Mouse (Mus musculus): ENCODE results near the gene Desi2. TPM values are rescaled to one million over a fixed set of nuclear protein-coding genes. Genes with fewer than 3 reads are reported as not detected.
"Not testable (repeated sequence)": the region's sequence is repeated elsewhere in the genome, so short reads cannot be mapped to it uniquely, and the experiment has no call there.

The Desi2 gene
- total and polyA plus RNA-seq, 2 experiments from 2014 or later, result 26.6 to 27.9 TPM

DNA sequence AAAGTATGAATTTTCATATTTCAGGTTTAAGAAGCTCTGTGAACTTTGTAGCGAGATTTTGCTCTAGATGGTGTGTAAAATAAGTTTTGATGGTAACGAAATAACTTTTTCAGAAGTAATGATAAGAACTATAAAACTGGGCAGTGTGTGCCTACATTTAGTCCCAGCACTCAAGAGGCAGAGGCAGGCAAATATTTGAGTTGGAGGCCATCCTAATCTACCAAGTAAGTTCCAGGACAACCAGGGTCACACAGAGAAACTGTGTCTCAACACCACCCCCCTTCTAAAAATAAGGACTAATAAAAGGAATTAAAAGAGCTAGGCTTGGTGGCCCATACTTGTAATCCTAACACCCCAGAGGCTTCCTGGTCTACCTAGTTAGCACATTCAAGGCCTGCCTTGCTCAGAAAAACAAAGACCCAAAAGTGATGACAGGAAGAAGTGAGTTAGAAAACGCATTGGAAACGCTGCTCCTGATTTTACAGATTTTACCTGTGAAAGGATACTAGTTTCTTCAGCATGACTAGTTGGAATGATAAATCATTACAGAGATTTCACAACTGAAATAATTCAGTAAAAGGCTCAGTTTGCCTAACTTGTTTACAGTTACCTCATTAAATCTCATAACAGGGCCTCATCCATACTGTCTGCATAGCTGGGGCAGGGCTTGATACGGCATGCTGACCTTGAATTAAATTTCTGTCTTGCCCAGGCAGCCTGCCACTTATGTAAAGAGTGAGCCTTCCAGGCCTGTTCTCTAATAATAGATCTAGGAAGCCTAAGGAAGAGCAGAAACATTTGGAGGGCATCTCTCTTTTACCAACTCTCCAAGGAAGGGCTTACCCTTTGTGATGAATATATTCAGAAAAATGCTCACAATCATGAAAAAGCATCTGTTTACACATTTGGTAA is 32.2 kb downstream of the Desi2 start:
- Histone ChIP-seq H3K4me1 (ENCODE audit: insufficient read depth, low read length) (no peaks in the 10 kb centered on the region), H3K9ac (replicated peaks; ENCODE audit: low read length, poor library complexity, severe bottlenecking) (no peak overlapping the region), H3K9me3 (ENCODE audit: low read length) (peaks cover under 1% of the 10 kb centered on the region; the same call in 1 of the 2 replicates), H3K27ac (ENCODE audit: low read depth, low read length) (no peak overlapping the region), H3K4me3 (ENCODE audit: low read depth, low read length) (no peak overlapping the region), H3K27me3 (ENCODE audit: insufficient read depth, low read length) (no peaks in the 10 kb centered on the region), H3K4me2 (ENCODE audit: low read depth, low read length, poor library complexity, severe bottlenecking) (no peak overlapping the region), H3K36me3 (ENCODE audit: insufficient read depth, low read length) (0 out of 2 replicates have a peak, but pooled peaks cover under 1% of the 10 kb centered on the region)
- TF ChIP-seq CTCF (IDR thresholded peaks at IDR 0.05), result no peak
- no peak for DNase-seq (ENCODE audit: low spot score)
- WGBS, result 87% methylated on average over 5 of the region's 5 CpGs
- no peak for ATAC-seq (ENCODE audit: low FRiP score)

DNA sequence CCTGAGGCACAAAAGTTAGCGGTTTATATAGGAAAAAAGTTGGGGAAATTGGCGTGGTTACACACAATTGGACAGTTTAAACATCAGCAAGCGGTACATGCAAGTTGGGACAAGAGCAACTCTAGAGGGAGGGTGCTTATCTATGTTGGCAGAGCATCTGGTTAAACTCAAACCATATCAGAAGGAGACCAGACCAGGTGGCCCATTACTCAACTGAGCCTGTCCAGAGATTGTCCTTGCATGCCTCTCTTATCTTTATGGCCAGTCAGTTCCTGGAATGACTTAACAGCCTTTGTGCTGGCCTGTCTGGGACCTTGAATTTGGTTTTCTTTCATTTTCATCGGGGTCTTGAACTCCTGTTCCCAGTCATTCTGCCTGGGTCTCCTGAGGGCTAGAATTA is 41.7 kb downstream of the Desi2 start:
- WGBS, result 98% methylated on average over 4 of the region's 4 CpGs
- DNase-seq (ENCODE audit: low spot score); H3K9ac ChIP-seq (replicated peaks; ENCODE audit: low read length, poor library complexity, severe bottlenecking); H3K27me3 ChIP-seq (ENCODE audit: insufficient read depth, low read length); ATAC-seq (ENCODE audit: low FRiP score); H3K4me1 ChIP-seq (ENCODE audit: insufficient read depth, low read length); H3K4me3 ChIP-seq (ENCODE audit: low read depth, low read length); H3K27ac ChIP-seq (ENCODE audit: low read depth, low read length); H3K4me2 ChIP-seq (ENCODE audit: low read depth, low read length, poor library complexity, severe bottlenecking): not testable (repeated sequence)
- Histone ChIP-seq H3K9me3 (ENCODE audit: low read length) (peaks cover 25% of the 10 kb centered on the region), H3K36me3 (ENCODE audit: insufficient read depth, low read length) (peaks cover 14% of the 10 kb centered on the region)

DNA sequence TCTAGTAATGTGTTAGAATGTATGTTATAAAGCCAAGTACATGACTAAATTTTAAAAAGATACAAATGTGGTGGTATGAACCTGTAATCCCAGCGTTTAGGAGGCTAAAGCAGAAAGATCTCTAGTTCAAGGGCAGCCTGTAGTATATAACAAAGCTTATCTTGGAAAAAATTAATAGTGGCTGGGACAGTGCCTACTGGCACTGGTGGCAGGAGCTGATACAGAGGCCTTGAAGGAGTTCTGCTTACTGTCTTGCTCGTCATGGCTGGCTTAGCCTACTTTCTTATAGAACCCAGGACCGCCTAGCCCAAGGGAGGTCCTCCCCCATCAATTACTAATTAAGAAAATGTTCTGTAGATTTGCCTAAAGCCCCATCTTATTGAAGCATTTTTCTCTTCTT is 46.9 kb downstream of the Desi2 start:
- DNase-seq (ENCODE audit: low spot score) (no peak), ATAC-seq (ENCODE audit: low FRiP score) (no peak)
- no peaks in the 10 kb centered on the region for H3K27me3 ChIP-seq (ENCODE audit: insufficient read depth, low read length)
- WGBS, result 97% methylated on average over 3 of the region's 3 CpGs
- H3K36me3 ChIP-seq (ENCODE audit: insufficient read depth, low read length), result 0 out of 2 replicates have a peak, but pooled peaks cover 3% of the 10 kb centered on the region
- no peaks in the 10 kb centered on the region for H3K9me3 ChIP-seq (ENCODE audit: low read length)
- no peak overlapping the region for H3K9ac ChIP-seq (replicated peaks; ENCODE audit: low read length, poor library complexity, severe bottlenecking)
- no peak overlapping the region for H3K4me3 ChIP-seq (ENCODE audit: low read depth, low read length)
- H3K27ac ChIP-seq (ENCODE audit: low read depth, low read length), result no peak overlapping the region
- H3K4me1 ChIP-seq (ENCODE audit: insufficient read depth, low read length), result no peaks in the 10 kb centered on the region
- no peak overlapping the region for H3K4me2 ChIP-seq (ENCODE audit: low read depth, low read length, poor library complexity, severe bottlenecking)
- TF ChIP-seq CTCF (IDR thresholded peaks at IDR 0.05), result no peak

DNA sequence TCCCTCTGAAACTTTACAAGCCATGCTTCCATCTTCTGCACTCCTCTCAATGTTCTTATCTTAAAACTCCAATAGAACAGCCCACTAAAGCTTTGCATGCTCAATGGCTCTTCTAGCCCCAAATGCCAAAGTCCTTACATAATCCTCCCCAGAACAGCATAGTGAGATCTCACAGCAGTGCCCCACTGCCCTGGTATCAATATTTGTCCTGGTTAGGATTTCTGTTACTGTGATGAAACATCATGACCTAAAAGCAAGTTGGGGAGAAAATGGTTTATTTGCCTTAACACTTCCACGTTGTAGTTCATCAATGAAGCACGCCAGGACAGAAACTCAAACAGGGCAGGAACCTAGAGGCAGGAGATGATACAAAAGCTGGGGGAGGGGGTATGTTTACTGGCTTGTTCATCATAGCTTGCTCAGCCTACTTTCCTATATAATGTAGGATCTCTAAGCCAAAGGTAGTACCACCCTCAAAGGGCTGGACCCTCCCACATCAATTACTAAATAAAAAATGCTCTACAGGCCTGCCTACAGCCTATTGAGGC is 48.8 kb downstream of the Desi2 start:
- WGBS, result 79% methylated on average over 2 of the region's 2 CpGs
- ATAC-seq (ENCODE audit: low FRiP score), result no peak
- Histone ChIP-seq H3K4me3 (ENCODE audit: low read depth, low read length) (no peak overlapping the region), H3K9me3 (ENCODE audit: low read length) (no peaks in the 10 kb centered on the region), H3K36me3 (ENCODE audit: insufficient read depth, low read length) (0 out of 2 replicates have a peak, but pooled peaks cover 3% of the 10 kb centered on the region), H3K4me1 (ENCODE audit: insufficient read depth, low read length) (no peaks in the 10 kb centered on the region), H3K4me2 (ENCODE audit: low read depth, low read length, poor library complexity, severe bottlenecking) (no peak overlapping the region), H3K9ac (replicated peaks; ENCODE audit: low read length, poor library complexity, severe bottlenecking) (no peak overlapping the region), H3K27ac (ENCODE audit: low read depth, low read length) (no peak overlapping the region), H3K27me3 (ENCODE audit: insufficient read depth, low read length) (no peaks in the 10 kb centered on the region)
- DNase-seq (ENCODE audit: low spot score), result no peak
- TF ChIP-seq CTCF (IDR thresholded peaks at IDR 0.05), result no peak

DNA sequence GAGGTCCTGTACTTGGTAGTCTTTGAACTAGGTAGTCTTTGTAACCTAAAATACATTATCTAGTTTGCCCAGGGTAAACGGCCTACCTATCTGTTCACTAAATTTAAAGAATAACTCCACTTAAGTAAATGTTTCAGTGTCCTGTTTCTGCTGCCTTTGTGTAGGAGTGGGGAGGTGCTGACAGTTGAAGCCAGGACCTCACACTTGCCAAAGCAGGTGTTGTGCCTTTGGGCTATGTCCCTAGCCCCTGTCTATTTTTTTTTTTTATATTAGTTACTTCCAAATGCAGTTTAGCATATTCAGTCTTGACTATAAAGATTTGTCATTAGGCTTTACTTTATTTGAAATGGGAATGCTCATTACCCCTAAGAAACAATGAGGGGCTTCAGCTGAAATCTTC is 51.5 kb downstream of the Desi2 start:
- ATAC-seq (ENCODE audit: low FRiP score), result no peak

More for the DNA sequence above, 51.5 kb downstream of the Desi2 start:
- Histone ChIP-seq H3K9ac (replicated peaks; ENCODE audit: low read length, poor library complexity, severe bottlenecking) (no peak overlapping the region), H3K36me3 (ENCODE audit: insufficient read depth, low read length) (peaks cover 7% of the 10 kb centered on the region; the same call in 1 of the 2 replicates), H3K27ac (ENCODE audit: low read depth, low read length) (no peak overlapping the region), H3K27me3 (ENCODE audit: insufficient read depth, low read length) (no peaks in the 10 kb centered on the region), H3K4me1 (ENCODE audit: insufficient read depth, low read length) (no peaks in the 10 kb centered on the region), H3K4me2 (ENCODE audit: low read depth, low read length, poor library complexity, severe bottlenecking) (no peak overlapping the region), H3K9me3 (ENCODE audit: low read length) (no peaks in the 10 kb centered on the region), H3K4me3 (ENCODE audit: low read depth, low read length) (no peak overlapping the region)
- 95% methylated on average over 1 of the region's 1 CpGs for WGBS
- no peak for TF ChIP-seq CTCF (IDR thresholded peaks at IDR 0.05)
- no peak for DNase-seq (ENCODE audit: low spot score)
